Mouse (Mus musculus): ENCODE measurements around the gene Lix1l. TPM values are rescaled to one million over a fixed set of nuclear protein-coding genes. Genes with fewer than 3 reads are reported as not detected.

Lix1l gene
- 2.6 and 4.6 TPM in 2 replicates for total RNA-seq (2012; rRNA removed)

GRCm38 (mm10) chr3:96600639-96601250, at the start of gene Lix1l:
Gene Lix1l (plus strand): TSS chr3:96601149.
- in situ Hi-C loops (cut with MboI; ENCODE audit: low sequenced_read_pairs in 2 of 2, unreplicated experiment in 2 of 2) = no loop called here
- TF ChIP-seq MAFK (IDR thresholded peaks at IDR 0.05; ENCODE audit: insufficient read depth, low read depth, low read length) = no peak
- TF ChIP-seq ZNF384 (IDR thresholded peaks at IDR 0.05; ENCODE audit: low read depth, low read length) = no peak
- TF ChIP-seq CHD2 (IDR thresholded peaks at IDR 0.05; ENCODE audit: low read depth, low read length) = peak; percentile 69
- H3K4me1 ChIP-seq (ENCODE audit: control insufficient read depth in 2 of 2, insufficient read depth in 2 of 2, low read length in 2 of 2, poor library complexity in 1 of 2) = peaks cover 4 to 11% of the 10 kb centered on the region in 2 experiments; a peak in 3 of 4 replicates

GRCm38 (mm10) chr3:96551203-96551602, 49.7 kb upstream of the Lix1l start:
- DNase-seq (ENCODE audit: low read depth, low spot score) = no peak
- no peak overlapping the region for H3K9ac ChIP-seq (ENCODE audit: insufficient read depth, low read depth, low read length, poor library complexity, severe bottlenecking)
- H3K27ac ChIP-seq (ENCODE audit: insufficient read depth, low read depth, low read length, poor library complexity, severe bottlenecking) = no peak overlapping the region
- in situ Hi-C loops (cut with MboI; ENCODE audit: low sequenced_read_pairs in 2 of 2, unreplicated experiment in 2 of 2) = no loop called here
- no peak overlapping the region for H3K4me3 ChIP-seq (ENCODE audit: insufficient read depth in 1 of 2, low read depth in 1 of 2, low read length in 2 of 2, poor library complexity in 1 of 2, severe bottlenecking in 1 of 2)
- H3K36me3 ChIP-seq (ENCODE audit: control insufficient read depth, insufficient read depth, low read length, poor library complexity, severe bottlenecking) = no peaks in the 10 kb centered on the region
- TF ChIP-seq HCFC1 (IDR thresholded peaks at IDR 0.05; ENCODE audit: borderline replicate concordance, insufficient read depth, low read length) (no peak), ZC3H11A (IDR thresholded peaks at IDR 0.05; ENCODE audit: borderline replicate concordance, low read depth, low read length) (0 out of 2 replicates have a peak, but pooled peaks have one; percentile 49), ZNF384 (IDR thresholded peaks at IDR 0.05; ENCODE audit: low read depth, low read length) (no peak)
- H3K4me1 ChIP-seq (ENCODE audit: control insufficient read depth in 2 of 2, insufficient read depth in 2 of 2, low read length in 2 of 2, poor library complexity in 1 of 2) = peaks cover 2 to 13% of the 10 kb centered on the region in 2 experiments
- no peaks in the 10 kb centered on the region for H3K9me3 ChIP-seq (ENCODE audit: control insufficient read depth, insufficient read depth, low read depth, low read length)

More at GRCm38 (mm10) chr3:96600639-96601250, at the start of gene Lix1l:
- Histone ChIP-seq H3K36me3 (ENCODE audit: control insufficient read depth, insufficient read depth, low read length, poor library complexity, severe bottlenecking) (no peaks in the 10 kb centered on the region), H3K4me3 (ENCODE audit: insufficient read depth in 1 of 2, low read depth in 1 of 2, low read length in 2 of 2, poor library complexity in 1 of 2, severe bottlenecking in 1 of 2) (peak within 1 kb of the TSS; percentile 68 to 82), H3K27ac (ENCODE audit: insufficient read depth, low read depth, low read length, poor library complexity, severe bottlenecking) (no peak within 1 kb of the TSS), H3K9me3 (ENCODE audit: control insufficient read depth, insufficient read depth, low read depth, low read length) (no peaks in the 10 kb centered on the region), H3K9ac (ENCODE audit: insufficient read depth, low read depth, low read length, poor library complexity, severe bottlenecking) (peak within 1 kb of the TSS; percentile 70; the same call in 1 of the 2 replicates)
- DNase-seq (ENCODE audit: low read depth, low spot score) = peak; percentile 97

GRCm38 (mm10) chr3:96551890-96552289, 49.1 kb upstream of the Lix1l start:
- in situ Hi-C loops (cut with MboI; ENCODE audit: low sequenced_read_pairs in 2 of 2, unreplicated experiment in 2 of 2) = no loop called here
- no peak for DNase-seq (ENCODE audit: low read depth, low spot score)
- no peak for TF ChIP-seq MAFK (IDR thresholded peaks at IDR 0.05; ENCODE audit: insufficient read depth, low read depth, low read length)
- no peak for TF ChIP-seq ZNF384 (IDR thresholded peaks at IDR 0.05; ENCODE audit: low read depth, low read length)
- no peak for TF ChIP-seq ZC3H11A (IDR thresholded peaks at IDR 0.05; ENCODE audit: borderline replicate concordance, low read depth, low read length)
- no peaks in the 10 kb centered on the region for H3K36me3 ChIP-seq (ENCODE audit: control insufficient read depth, insufficient read depth, low read length, poor library complexity, severe bottlenecking)
- no peak overlapping the region for H3K4me3 ChIP-seq (ENCODE audit: insufficient read depth in 1 of 2, low read depth in 1 of 2, low read length in 2 of 2, poor library complexity in 1 of 2, severe bottlenecking in 1 of 2)
- H3K27ac ChIP-seq (ENCODE audit: insufficient read depth, low read depth, low read length, poor library complexity, severe bottlenecking) = no peak overlapping the region
- H3K9ac ChIP-seq (ENCODE audit: insufficient read depth, low read depth, low read length, poor library complexity, severe bottlenecking) = no peak overlapping the region
- H3K9me3 ChIP-seq (ENCODE audit: control insufficient read depth, insufficient read depth, low read depth, low read length) = no peaks in the 10 kb centered on the region
- H3K4me1 ChIP-seq (ENCODE audit: control insufficient read depth in 2 of 2, insufficient read depth in 2 of 2, low read length in 2 of 2, poor library complexity in 1 of 2) = peaks cover 2 to 13% of the 10 kb centered on the region in 2 experiments

GRCm38 (mm10) chr3:96553601-96554000, 47.3 kb upstream of the Lix1l start:
- in situ Hi-C loops (cut with MboI; ENCODE audit: low sequenced_read_pairs in 2 of 2, unreplicated experiment in 2 of 2) = no loop called here
- Histone ChIP-seq H3K9ac (ENCODE audit: insufficient read depth, low read depth, low read length, poor library complexity, severe bottlenecking) (no peak overlapping the region), H3K27ac (ENCODE audit: insufficient read depth, low read depth, low read length, poor library complexity, severe bottlenecking) (no peak overlapping the region), H3K4me3 (ENCODE audit: insufficient read depth in 1 of 2, low read depth in 1 of 2, low read length in 2 of 2, poor library complexity in 1 of 2, severe bottlenecking in 1 of 2) (no peak overlapping the region), H3K9me3 (ENCODE audit: control insufficient read depth, insufficient read depth, low read depth, low read length) (no peaks in the 10 kb centered on the region), H3K36me3 (ENCODE audit: control insufficient read depth, insufficient read depth, low read length, poor library complexity, severe bottlenecking) (no peaks in the 10 kb centered on the region), H3K4me1 (ENCODE audit: control insufficient read depth in 2 of 2, insufficient read depth in 2 of 2, low read length in 2 of 2, poor library complexity in 1 of 2) (peaks cover 2 to 13% of the 10 kb centered on the region in 2 experiments)
- TF ChIP-seq ZC3H11A (IDR thresholded peaks at IDR 0.05; ENCODE audit: borderline replicate concordance, low read depth, low read length) (no peak), ZNF384 (IDR thresholded peaks at IDR 0.05; ENCODE audit: low read depth, low read length) (no peak), CHD2 (IDR thresholded peaks at IDR 0.05; ENCODE audit: low read depth, low read length) (no peak)
- no peak for DNase-seq (ENCODE audit: low read depth, low spot score)

- Histone ChIP-seq H3K4me3 (ENCODE audit: insufficient read depth in 1 of 2, low read depth in 1 of 2, low read length in 2 of 2, poor library complexity in 1 of 2, severe bottlenecking in 1 of 2) (no peak overlapping the region), H3K27ac (ENCODE audit: insufficient read depth, low read depth, low read length, poor library complexity, severe bottlenecking) (no peak overlapping the region), H3K9me3 (ENCODE audit: control insufficient read depth, insufficient read depth, low read depth, low read length) (no peaks in the 10 kb centered on the region), H3K9ac (ENCODE audit: insufficient read depth, low read depth, low read length, poor library complexity, severe bottlenecking) (no peak overlapping the region), H3K4me1 (ENCODE audit: control insufficient read depth in 2 of 2, insufficient read depth in 2 of 2, low read length in 2 of 2, poor library complexity in 1 of 2) (peaks cover 2 to 13% of the 10 kb centered on the region in 2 experiments), H3K36me3 (ENCODE audit: control insufficient read depth, insufficient read depth, low read length, poor library complexity, severe bottlenecking) (peaks cover 4% of the 10 kb centered on the region)
- in situ Hi-C loops (cut with MboI; ENCODE audit: low sequenced_read_pairs in 2 of 2, unreplicated experiment in 2 of 2) = no loop called here
- no peak for DNase-seq (ENCODE audit: low read depth, low spot score)
- TF ChIP-seq ZNF384 (IDR thresholded peaks at IDR 0.05; ENCODE audit: low read depth, low read length) (no peak), MAFK (IDR thresholded peaks at IDR 0.05; ENCODE audit: insufficient read depth, low read depth, low read length) (no peak), HCFC1 (IDR thresholded peaks at IDR 0.05; ENCODE audit: borderline replicate concordance, insufficient read depth, low read length) (no peak), ZC3H11A (IDR thresholded peaks at IDR 0.05; ENCODE audit: borderline replicate concordance, low read depth, low read length) (no peak), CHD2 (IDR thresholded peaks at IDR 0.05; ENCODE audit: low read depth, low read length) (no peak)
These were observed 46.7 kb upstream of the Lix1l start for GRCm38 (mm10) chr3:96554251-96554650.

Data from ES-E14 (cell line).